In the genomic region with DNA sequence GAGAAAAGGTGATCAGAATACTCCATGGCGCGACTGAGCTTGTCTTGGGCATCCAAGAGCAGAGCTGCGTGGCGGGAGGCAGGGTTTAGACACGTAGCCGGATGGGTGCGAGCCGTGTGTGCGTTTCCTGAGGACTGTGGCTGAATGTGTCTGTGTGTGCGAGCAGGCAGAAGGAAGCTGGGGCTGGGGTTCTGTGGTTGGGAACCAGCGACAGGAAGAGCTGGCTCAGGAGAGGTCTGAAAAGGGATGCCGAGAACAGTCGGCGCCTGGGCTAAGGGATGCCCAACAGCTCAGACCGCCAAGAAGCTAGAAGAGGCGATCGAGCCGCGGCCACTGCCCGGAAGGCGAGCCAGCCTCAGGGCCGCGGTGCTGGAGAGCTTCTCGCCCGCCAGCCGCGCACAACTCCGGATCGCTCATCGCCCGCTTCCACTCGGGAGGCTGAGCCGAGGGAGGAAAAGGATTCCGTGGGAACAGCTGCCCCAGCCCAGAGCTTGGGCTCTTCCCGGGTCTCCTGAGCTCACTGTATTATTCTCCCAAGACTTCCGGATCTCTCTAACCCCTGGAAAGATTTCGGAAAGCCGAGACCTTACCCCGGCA, we compare ENCODE assay signal across 8 mouse cellular contexts.
DNase-seq lines count a peak whose midpoint lies in the region; ATAC-seq and TF ChIP-seq lines count a peak whose summit lies in the region.

No protein-coding gene starts in this region.

- no peak for TF ChIP-seq CTCF in cerebellum, adult 2 months (IDR thresholded peaks at IDR 0.05; ENCODE audit: borderline replicate concordance, insufficient read depth, low read depth, low read length)
- TF ChIP-seq CTCF in intestine, postnatal 0 days (IDR thresholded peaks at IDR 0.05; ENCODE audit: low read depth): no peak

- H3K27me3 ChIP-seq in cerebellum, adult 2 months (ENCODE audit: control insufficient read depth, insufficient read depth, low read length): no peaks in the 10 kb centered on the region
- peaks cover 38% of the 10 kb centered on the region for H3K27me3 ChIP-seq in forebrain, embryonic 13.5 days
- H3K27me3 ChIP-seq in intestine, postnatal 0 days (replicated peaks; ENCODE audit: control insufficient read depth, insufficient read depth, low read length): peaks cover 78% of the 10 kb centered on the region
- peaks cover 70% of the 10 kb centered on the region for H3K27me3 ChIP-seq in midbrain, embryonic 12.5 days

- H3K4me2 ChIP-seq in forebrain, embryonic 13.5 days: peak overlapping the region; percentile 95
- peak overlapping the region; percentile 100 for H3K4me2 ChIP-seq in intestine, postnatal 0 days (replicated peaks; ENCODE audit: low read depth)
- peak overlapping the region; percentile 95 for H3K4me2 ChIP-seq in midbrain, embryonic 12.5 days (replicated peaks)

- WGBS in cerebellum, adult 2 months: 2% methylated on average over 39 of the region's 39 CpGs
- under 1% methylated on average over 39 of the region's 39 CpGs for WGBS in forebrain, embryonic 13.5 days
- 1% methylated on average over 36 of the region's 39 CpGs for WGBS in intestine, postnatal 0 days
- WGBS in midbrain, embryonic 12.5 days: 0% methylated on average over 29 of the region's 39 CpGs

- TF ChIP-seq POLR2A in cerebellum, adult 2 months (IDR thresholded peaks at IDR 0.05; ENCODE audit: borderline replicate concordance, insufficient read depth, low read length): no peak

- H3K4me3 ChIP-seq in cerebellum, adult 2 months (replicated peaks; ENCODE audit: insufficient read depth, low read depth, low read length): peak overlapping the region; percentile 56
- H3K4me3 ChIP-seq in forebrain, embryonic 13.5 days: peak overlapping the region; percentile 72
- peak overlapping the region; percentile 63 for H3K4me3 ChIP-seq in intestine, postnatal 0 days (ENCODE audit: low read depth, low read length)
- H3K4me3 ChIP-seq in midbrain, embryonic 12.5 days: peak overlapping the region; percentile 74

- DNase-seq in cerebellum, adult 2 months: peak; percentile 36 to 61
- peak; percentile 26 for DNase-seq in right cerebral cortex, adult 18-20 months
- no peak for DNase-seq in right cerebral cortex, postnatal 36 days (ENCODE audit: low spot score in 2 of 2)
- peak; percentile 51 for DNase-seq in thymus, postnatal 4 days

- H3K36me3 ChIP-seq in forebrain, embryonic 13.5 days (ENCODE audit: poor library complexity, severe bottlenecking): no peaks in the 10 kb centered on the region
- no peaks in the 10 kb centered on the region for H3K36me3 ChIP-seq in intestine, postnatal 0 days (ENCODE audit: control insufficient read depth, insufficient read depth)
- H3K36me3 ChIP-seq in midbrain, embryonic 12.5 days: no peaks in the 10 kb centered on the region

- ATAC-seq in cerebellum, adult (ENCODE audit: insufficient number of reproducible peaks, low FRiP score, low TSS enrichment): no peak
- ATAC-seq in forebrain, embryonic 13.5 days: no peak
- ATAC-seq in intestine, postnatal 0 days: no peak
- no peak for ATAC-seq in midbrain, embryonic 12.5 days (ENCODE audit: low FRiP score, low read depth)

- H3K4me1 ChIP-seq in cerebellum, adult 2 months (ENCODE audit: control insufficient read depth, insufficient read depth, low read length): peaks cover 6% of the 10 kb centered on the region
- H3K4me1 ChIP-seq in forebrain, embryonic 13.5 days: peaks cover 72% of the 10 kb centered on the region
- H3K4me1 ChIP-seq in intestine, postnatal 0 days (replicated peaks; ENCODE audit: control insufficient read depth, insufficient read depth, low read length): peaks cover 7% of the 10 kb centered on the region
- peaks cover 58% of the 10 kb centered on the region for H3K4me1 ChIP-seq in midbrain, embryonic 12.5 days

- H3K9ac ChIP-seq in forebrain, embryonic 13.5 days: peak overlapping the region; percentile 91
- peak overlapping the region; percentile 28; the same call in 1 of the 2 replicates for H3K9ac ChIP-seq in intestine, postnatal 0 days (ENCODE audit: low read depth, low read length)
- H3K9ac ChIP-seq in midbrain, embryonic 12.5 days (replicated peaks): peak overlapping the region; percentile 84

- H3K27ac ChIP-seq in cerebellum, adult 2 months (ENCODE audit: insufficient read depth, low read length): no peak overlapping the region
- H3K27ac ChIP-seq in forebrain, embryonic 13.5 days: peak overlapping the region; percentile 94
- no peak overlapping the region for H3K27ac ChIP-seq in intestine, postnatal 0 days (ENCODE audit: low read depth, low read length)
- H3K27ac ChIP-seq in midbrain, embryonic 12.5 days (replicated peaks): peak overlapping the region; percentile 90

- H3K9me3 ChIP-seq in forebrain, embryonic 13.5 days (replicated peaks): no peaks in the 10 kb centered on the region
- no peaks in the 10 kb centered on the region for H3K9me3 ChIP-seq in intestine, postnatal 0 days (ENCODE audit: control insufficient read depth)
- no peaks in the 10 kb centered on the region for H3K9me3 ChIP-seq in midbrain, embryonic 12.5 days

Comparison
In these comparisons a context has a peak if more than half of its experiments do, and no peak if none do; other contexts are left out.
1. DNase-seq: peak in cerebellum, adult 2 months (2 of 2), right cerebral cortex, adult 18-20 months (single experiment) and thymus, postnatal 4 days (single experiment); none in right cerebral cortex, postnatal 36 days (0 of 2).
2. H3K27ac ChIP-seq: peak in forebrain, embryonic 13.5 days (single experiment) and midbrain, embryonic 12.5 days (single experiment); none in cerebellum, adult 2 months (single experiment) and intestine, postnatal 0 days (single experiment).
3. H3K9ac ChIP-seq: peak in every context shown above with its lines; median percentile 91 in forebrain, embryonic 13.5 days; 84 in midbrain, embryonic 12.5 days; 28 in intestine, postnatal 0 days.
4. Peak in every context shown above with its lines, with median percentiles within 50 percentile points of each other: H3K4me3 ChIP-seq and H3K4me2 ChIP-seq.